Mouse (Mus musculus): ENCODE results near the gene Aurkaip1. TPM values are rescaled to one million over a fixed set of nuclear protein-coding genes. Genes with fewer than 3 reads are reported as not detected.

Aurkaip1 gene
- 98.0 and 129 TPM in 2 replicates for total RNA-seq (2023)

DNA sequence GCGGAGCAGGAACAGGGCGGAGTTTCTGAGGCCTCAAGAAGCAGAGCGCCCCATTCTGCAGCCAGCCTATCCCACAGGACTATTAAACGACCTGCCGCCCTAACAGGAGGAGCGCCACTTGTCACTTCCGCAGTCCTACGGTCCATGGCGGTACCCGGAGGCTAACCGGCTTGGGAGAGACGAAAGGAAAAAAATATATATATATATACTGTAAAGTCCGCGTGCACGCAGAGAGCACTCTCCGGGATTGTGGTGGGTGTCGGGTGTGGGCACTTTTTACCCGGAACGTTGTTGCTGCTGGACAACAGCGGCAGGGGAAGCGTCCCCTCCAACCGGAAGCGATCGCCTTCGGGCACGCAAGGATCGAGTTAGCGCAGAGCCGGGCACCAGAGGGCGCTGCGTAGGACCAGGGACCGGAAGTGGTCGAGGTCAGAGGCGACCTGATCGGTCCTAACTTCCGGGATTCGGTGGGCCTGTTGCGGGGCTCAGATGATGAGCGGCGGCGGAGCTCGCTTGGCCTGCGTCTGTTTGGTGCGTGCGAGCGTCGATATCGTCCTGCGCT, at the start of gene Aurkaip1:
TSS of gene Aurkaip1 (plus strand) at position 68 of the 562 bp plus-strand sequence.

DNA sequence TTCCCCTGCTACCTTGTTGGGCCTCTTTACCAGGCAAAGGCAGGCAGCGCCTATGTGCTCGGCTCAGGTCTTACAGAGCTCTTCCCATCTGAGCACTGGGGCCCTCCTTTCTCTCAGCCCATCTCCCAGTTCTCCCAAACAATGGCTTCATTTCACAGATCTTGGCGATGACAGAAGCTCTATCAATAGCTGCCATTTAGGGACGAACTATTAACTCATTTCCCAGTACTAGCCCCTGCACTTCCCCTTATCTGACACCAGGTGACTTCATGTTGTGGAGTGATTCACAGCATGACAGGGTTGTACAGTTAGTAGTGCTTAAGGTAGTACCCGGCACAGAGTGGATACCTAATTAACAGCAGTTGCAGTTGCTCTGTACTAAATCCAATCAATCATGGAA, 45.3 kb upstream of the Aurkaip1 start, which contains the start of gene Tmem88b:
TSS of gene Tmem88b (minus strand) at position 56 of the 400 bp plus-strand sequence.

GRCm38 (mm10) chr4:155790021-155790489, 41.0 kb upstream of the Aurkaip1 start, which contains the start of gene Ankrd65:
Ankrd65 (plus strand) TSS chr4:155790439.

DNA sequence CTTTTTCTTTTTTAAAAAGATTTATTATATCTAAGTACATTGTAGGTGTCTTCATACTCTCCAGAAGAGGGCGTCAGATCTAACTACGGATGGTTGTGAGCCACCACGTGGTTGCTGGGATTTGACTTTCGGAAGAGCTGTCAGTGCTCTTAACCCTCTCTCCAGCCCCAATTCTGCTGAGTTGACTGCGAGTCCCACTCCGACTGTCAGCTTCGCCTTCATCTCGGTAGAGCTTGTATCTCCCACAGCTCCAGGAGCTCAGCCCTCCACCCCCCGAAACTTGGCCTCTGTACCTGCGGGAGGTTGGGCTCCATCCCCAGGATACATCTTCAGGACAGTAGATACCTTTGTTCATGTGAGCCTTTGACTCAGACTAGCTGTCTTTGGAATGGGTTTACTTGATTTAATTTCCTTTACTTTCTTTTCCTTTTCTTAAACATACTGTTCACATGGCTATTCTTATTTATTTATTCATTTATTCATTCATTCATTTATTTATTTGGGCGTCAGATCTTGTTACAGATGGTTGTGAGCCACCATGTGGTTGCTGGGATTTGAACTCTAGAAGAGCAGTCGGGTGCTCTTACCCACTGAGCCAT, 28.2 kb upstream of the Aurkaip1 start, which contains the start of gene Mrpl20:
TSS of gene Mrpl20 (plus strand) at position 138 of the 599 bp plus-strand sequence.

DNA sequence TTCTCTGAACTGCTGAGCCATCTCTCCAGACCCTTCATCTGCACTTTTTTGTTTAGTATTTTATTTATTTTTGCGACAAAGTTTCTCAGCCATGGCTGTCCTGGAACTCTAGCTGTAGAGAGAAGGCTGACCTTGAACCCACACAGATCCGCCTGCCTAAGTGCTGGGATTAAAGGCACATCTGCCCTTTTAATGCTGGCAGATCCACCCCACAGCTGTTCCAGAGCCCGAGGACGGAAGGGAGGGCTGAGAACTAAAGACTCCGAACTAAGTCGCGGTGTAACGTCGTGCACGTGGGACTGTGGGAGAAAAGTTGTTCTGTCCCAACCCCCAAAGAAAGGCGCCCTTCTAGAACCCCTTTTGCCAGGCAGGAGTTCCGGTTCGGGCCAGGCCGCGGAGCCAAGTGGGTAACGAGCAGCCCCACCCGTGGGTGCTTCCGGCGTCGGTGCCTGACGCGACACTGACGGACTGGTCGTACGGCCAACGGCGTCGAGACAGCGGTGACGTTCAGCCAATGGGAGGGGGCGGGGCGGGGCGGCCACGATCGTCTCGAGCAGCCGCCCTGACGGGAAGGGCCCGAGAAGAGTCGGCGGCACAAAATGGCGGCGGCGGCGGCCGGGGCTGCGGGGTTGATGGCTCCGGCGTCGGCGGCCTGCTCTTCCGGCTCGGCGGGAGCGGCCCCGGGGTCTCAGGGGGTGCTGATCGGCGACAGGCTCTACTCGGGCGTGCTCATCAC, 19.0 kb upstream of the Aurkaip1 start, which contains the start of gene Ccnl2:
TSS of gene Ccnl2 (plus strand) at position 561 of the 736 bp plus-strand sequence.

GRCm38 (mm10) chr4:155839483-155839910, 8.4 kb downstream of the Aurkaip1 start, which contains the start of gene Mxra8:
Mxra8 (plus strand) TSS chr4:155839680.

DNA sequence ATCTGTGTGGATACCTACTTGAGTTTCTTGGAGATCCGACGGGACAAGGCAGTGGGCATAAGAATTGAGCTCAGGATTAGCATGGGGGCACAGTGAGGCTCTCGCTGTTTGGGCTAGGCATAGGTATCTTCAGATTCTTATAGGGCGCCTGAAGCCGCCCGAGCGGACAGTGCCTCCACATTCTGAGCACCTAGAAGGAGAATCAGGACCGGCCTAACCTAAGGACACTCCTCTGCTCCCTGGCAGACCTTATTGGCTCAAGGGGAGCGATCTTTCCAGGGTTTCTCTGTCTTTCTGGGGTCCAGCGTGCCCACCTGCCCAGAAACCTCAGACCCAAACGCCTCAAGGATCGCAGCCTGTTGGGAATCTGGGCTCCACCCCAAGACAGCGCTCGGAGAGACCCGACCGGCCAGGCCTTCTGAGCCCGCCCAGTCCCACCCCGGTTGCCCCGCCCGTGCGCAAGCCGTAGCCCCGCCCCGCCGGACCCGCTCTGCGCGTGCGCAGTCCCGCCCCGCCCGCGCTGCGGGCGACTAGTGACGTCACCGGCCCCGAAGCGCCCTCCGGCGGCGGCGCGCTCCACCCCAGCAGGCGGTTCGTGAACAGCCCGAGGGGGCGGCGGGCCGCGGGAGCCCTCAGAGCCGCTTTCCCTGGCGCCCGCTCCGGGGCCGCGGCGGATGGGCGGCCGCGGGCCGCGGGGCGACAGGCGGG, 16.0 kb downstream of the Aurkaip1 start, which contains the start of gene Dvl1:
TSS of gene Dvl1 (plus strand) at position 532 of the 708 bp plus-strand sequence.

DNA sequence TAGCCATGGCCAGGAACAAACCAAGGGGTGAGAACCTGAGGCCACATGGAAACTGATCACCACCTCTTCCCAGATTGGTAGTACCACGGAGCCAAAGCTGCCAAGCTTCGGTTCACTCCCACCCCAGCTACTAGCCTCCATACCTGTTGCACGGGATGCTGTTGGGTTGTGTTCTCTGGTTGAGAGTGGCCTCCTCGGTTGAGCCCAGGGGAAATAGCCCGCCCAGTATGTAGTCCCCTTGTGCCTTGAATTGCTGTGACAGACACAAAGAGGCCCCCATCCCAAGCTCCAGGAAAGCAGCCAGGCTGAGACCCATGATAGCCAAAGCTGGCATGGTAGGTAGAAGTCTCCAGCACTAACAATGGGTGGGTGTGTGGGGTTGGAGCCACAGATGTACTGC, 31.9 kb downstream of the Aurkaip1 start, which contains the start of gene Tas1r3:
TSS of gene Tas1r3 (minus strand) at position 362 of the 400 bp plus-strand sequence.

DNA sequence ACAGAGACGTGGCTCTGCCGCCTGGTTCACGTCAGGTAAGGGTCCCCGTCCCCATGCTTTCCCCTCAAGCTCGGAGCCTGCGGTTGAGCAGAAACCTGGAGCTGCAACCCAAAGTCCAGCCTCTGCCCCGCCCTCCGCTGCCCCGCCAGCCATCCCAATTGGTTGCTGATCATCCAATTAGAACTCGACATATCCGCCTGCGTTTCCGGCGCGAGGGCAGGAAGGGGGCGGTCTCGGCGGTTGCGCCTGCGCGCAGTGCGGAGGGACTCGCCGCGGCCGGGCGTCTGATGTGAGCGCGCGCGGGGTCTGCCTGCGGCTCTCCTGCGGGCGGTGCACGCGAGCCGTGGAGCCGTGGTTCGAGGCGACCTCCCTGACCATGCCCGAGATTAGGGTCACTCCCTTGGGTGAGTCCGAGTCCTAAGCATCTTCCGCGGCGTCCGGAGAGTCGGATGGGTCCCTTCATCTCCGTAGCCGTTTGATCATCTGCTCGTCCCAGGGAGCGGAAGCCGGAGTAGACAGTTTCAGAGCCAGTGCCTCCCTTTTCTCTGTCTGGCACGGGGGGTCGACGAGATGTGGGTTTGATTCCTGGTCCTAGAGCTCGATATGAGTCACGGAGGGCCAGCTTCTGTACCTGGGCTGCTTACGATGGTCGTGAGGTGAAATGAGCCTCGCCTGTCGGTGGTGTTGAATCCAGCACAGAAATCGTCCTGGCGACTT, 38.4 kb downstream of the Aurkaip1 start, which contains the start of the genes Cptp and Ints11:
TSS of gene Cptp (minus strand) at position 124 of the 717 bp plus-strand sequence.
TSS of gene Ints11 (plus strand) at position 230 of the 717 bp plus-strand sequence.

Other genes with a start within 250 kb of the Aurkaip1 start
- gene Slc35e2, start 229.9 kb upstream of the Aurkaip1 start, total RNA-seq (2023), result 13.1 and 16.4 TPM in 2 replicates
- gene Cdk11b, start 206.4 kb upstream of the Aurkaip1 start, total RNA-seq (2023), result 181 and 295 TPM in 2 replicates
- not detected in 2 replicates for gene Gm10563, start 185.9 kb upstream of the Aurkaip1 start, total RNA-seq (2023)
- gene Mmp23, start 177.9 kb upstream of the Aurkaip1 start, total RNA-seq (2023), result 0.34 and 1.3 TPM in 2 replicates
- gene Mib2, start 162.1 kb upstream of the Aurkaip1 start, total RNA-seq (2023), result 30.7 and 38.4 TPM in 2 replicates
- gene Fndc10, start 136.9 kb upstream of the Aurkaip1 start, total RNA-seq (2023), result 0.22 and 0.54 TPM in 2 replicates
- gene Ssu72, start 126.5 kb upstream of the Aurkaip1 start, total RNA-seq (2023), result 82.1 and 98.7 TPM in 2 replicates
- gene Tmem240, start 96.5 kb upstream of the Aurkaip1 start, total RNA-seq (2023), result 0.23 and 0.41 TPM in 2 replicates
- gene Atad3a, start 70.2 kb upstream of the Aurkaip1 start, total RNA-seq (2023), result 7.3 and 11.4 TPM in 2 replicates
- not detected in 2 replicates for gene Vwa1, start 56.6 kb upstream of the Aurkaip1 start, total RNA-seq (2023)
- gene Tmem88b, start 45.4 kb upstream of the Aurkaip1 start, total RNA-seq (2023), result not detected in 2 replicates
- gene Ankrd65, start 40.8 kb upstream of the Aurkaip1 start, total RNA-seq (2023), result not detected in 2 replicates
- 45.0 and 61.8 TPM in 2 replicates for gene Mrpl20, start 28.4 kb upstream of the Aurkaip1 start, total RNA-seq (2023)
- gene Ccnl2, start 18.8 kb upstream of the Aurkaip1 start, total RNA-seq (2023), result 162 and 225 TPM in 2 replicates
- gene Mxra8, start 8.4 kb downstream of the Aurkaip1 start, total RNA-seq (2023), result 0.23 and 1.3 TPM in 2 replicates
- 49.9 and 68.5 TPM in 2 replicates for gene Dvl1, start 16.1 kb downstream of the Aurkaip1 start, total RNA-seq (2023)
- gene Tas1r3, start 32.1 kb downstream of the Aurkaip1 start, total RNA-seq (2023), result 2.3 and 2.6 TPM in 2 replicates
- 20.5 and 22.6 TPM in 2 replicates for gene Cptp, start 38.2 kb downstream of the Aurkaip1 start, total RNA-seq (2023)
- 31.9 and 42.4 TPM in 2 replicates for gene Ints11, start 38.3 kb downstream of the Aurkaip1 start, total RNA-seq (2023)
- gene Pusl1, start 60.5 kb downstream of the Aurkaip1 start, total RNA-seq (2023), result 10.6 and 10.8 TPM in 2 replicates
- gene Acap3, start 60.5 kb downstream of the Aurkaip1 start, total RNA-seq (2023), result 55.0 and 80.6 TPM in 2 replicates
- 100 and 130 TPM in 2 replicates for gene Ube2j2, start 112.6 kb downstream of the Aurkaip1 start, total RNA-seq (2023)
- gene C1qtnf12, start 131.0 kb downstream of the Aurkaip1 start, total RNA-seq (2023), result 18.1 and 25.1 TPM in 2 replicates
- 1.6 and 1.9 TPM in 2 replicates for gene B3galt6, start 161.4 kb downstream of the Aurkaip1 start, total RNA-seq (2023)
- gene Sdf4, start 161.6 kb downstream of the Aurkaip1 start, total RNA-seq (2023), result 101 and 115 TPM in 2 replicates
- gene Tnfrsf4, start 182.6 kb downstream of the Aurkaip1 start, total RNA-seq (2023), result 1.5 and 2.1 TPM in 2 replicates
- 3.5 and 6.8 TPM in 2 replicates for gene Tnfrsf18, start 194.9 kb downstream of the Aurkaip1 start, total RNA-seq (2023)
- not detected in 2 replicates for gene Ttll10, start 228.1 kb downstream of the Aurkaip1 start, total RNA-seq (2023)